Mouse (Mus musculus): Measurements from ENCODE around the gene Slc7a10.
A peak's percentile ranks its signal among the peaks of the same experiment; 100 is the strongest.

Slc7a10 gene

DNA sequence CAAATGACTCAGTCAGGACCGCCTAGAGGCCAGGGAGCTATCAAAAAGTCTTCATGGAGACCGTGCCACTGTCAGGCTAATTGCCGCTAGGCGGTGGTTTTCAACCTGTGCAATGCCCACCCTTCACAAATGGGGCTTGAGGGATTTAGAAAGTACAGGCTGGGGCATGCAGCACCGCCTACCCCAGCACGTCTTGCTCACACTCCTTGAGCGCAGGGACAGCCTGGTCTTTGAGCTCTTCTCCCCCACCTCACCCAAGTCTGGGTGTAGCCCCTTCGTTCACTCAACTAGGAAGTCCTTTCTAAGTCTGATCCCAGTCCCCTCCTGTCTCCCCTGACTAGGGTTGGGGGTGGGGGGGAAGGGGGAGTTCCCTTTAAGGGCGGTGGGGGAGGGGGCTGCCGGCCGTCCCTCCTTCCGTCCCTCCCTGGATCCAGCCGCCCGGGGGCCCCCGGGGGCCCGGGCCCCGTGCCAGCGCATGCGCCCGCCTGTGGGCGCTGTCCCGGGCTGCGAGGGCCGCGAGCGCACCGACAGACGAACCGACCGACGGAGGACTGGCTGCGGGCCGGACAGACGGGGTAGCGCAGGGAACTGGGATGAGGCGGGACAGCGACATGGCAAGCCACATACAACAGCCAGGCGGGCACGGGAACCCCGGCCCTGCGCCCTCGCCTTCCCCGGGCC is at the start of gene Slc7a10:
Slc7a10 (plus strand) TSS at position 497 of the 681 bp plus-strand sequence.
- DNase-seq, result no peak

DNA sequence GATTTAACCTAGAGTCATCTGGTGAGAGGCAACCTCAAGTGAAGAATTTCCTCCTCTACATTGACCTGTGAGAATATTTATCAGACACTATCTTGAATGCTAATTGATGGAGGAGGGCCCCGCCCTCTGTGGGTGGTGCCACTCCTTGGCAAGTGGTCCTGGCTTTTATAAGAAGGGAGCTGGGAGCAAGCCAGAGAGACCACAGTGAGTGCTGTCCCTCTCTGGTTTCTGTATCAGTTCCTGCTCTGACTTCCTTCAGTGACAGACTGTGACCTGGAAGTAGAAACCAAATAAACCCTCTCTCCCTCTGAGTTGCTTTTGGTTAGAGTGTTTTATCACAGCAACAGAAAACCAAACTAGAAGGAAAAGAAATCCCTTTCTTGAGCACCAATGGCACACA is 48.7 kb upstream of the Slc7a10 start:
- no peak for DNase-seq

- DNase-seq, result no peak
These were observed 47.7 kb upstream of the Slc7a10 start for GRCm38 (mm10) chr7:35138481-35138880.

GRCm38 (mm10) chr7:35139880-35140279 is 46.3 kb upstream of the Slc7a10 start:
- no peak for DNase-seq

DNA sequence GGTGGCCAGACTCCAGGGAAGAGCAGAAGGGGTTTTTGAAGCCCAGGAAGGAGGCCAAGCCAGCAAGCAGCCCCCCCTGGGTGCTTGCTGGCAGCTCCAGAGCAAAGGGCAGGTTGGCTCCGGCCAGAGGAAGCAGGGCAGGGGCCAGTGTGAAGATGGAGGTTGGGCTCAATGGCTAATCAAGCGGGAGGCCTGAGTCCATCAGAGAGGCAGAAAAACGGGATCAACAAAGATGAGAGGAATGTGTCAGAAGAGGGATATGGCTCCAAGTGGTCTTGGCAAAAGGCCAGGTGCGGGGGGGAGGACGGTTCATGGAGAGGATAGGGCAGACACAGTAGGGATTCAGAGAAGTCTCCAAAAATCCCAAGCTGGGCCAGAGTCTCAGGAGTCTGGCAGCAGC is 44.7 kb upstream of the Slc7a10 start:
- DNase-seq, result no peak

DNA sequence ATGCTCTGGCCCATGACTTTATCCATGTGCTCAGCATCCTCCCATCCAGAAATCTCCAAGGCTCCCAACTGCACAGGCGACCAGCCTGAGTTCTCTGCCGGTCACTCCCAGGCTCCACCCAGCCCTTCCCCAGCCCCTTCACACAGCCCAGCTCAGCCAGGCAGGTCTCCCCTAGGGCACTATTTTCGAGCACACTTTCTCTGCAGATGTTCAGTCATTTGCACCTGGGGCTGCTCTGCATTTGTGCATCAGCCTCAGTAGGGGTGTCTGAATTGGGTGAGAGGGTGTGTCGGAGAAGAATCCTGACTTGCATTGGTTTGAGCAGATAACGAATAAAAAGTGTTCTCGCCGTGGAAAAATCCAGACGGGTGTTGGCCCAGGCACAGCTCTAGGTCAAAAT is 43.7 kb upstream of the Slc7a10 start:
- no peak for DNase-seq

- DNase-seq, result no peak
These were observed 42.1 kb upstream of the Slc7a10 start for GRCm38 (mm10) chr7:35143864-35144618.

GRCm38 (mm10) chr7:35145068-35145467 is 41.1 kb upstream of the Slc7a10 start:
- DNase-seq, result no peak

DNA sequence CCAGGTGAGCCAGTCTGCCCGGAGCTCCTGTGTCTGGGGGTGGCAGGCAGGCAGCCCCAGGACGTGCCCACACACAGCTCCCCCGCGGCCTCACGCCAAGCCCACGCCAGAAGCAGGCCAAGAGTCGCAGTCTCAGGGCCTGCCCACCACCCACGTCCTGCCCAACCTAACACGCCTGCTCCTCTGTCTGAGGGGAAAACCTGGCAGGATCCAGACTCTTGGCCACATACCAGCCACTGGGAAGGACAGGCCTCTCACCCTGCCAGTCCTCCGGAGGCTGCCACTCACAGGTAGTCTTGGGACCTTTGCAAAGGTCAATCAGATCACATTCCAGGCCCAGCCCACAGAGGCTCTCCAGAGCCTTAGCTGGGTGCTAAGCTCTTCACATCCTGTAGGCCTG is 39.9 kb upstream of the Slc7a10 start:
- DNase-seq, result no peak

GRCm38 (mm10) chr7:35149616-35150433 is 36.4 kb upstream of the Slc7a10 start:
- no peak for DNase-seq

DNA sequence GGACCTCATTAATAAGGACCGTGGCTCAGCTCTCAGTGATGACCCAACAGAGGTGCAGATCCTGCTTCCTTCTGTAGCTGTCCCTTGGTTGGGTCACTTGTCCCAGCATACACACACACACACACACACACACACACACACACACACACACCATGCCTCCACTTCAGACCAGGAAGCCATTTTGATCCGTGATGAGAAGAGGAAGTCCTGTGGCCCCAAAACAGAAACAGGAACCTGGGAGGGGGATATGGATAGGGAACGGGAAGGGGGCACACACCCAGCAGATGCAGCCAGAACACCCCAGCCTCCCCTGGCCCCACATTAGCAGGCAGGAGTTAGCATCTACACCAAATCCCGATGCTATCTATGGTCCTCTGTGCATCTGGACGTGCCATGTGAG is 35.3 kb upstream of the Slc7a10 start:
- peak; percentile 66 for DNase-seq

GRCm38 (mm10) chr7:35154449-35154848 is 31.7 kb upstream of the Slc7a10 start:
- DNase-seq, result no peak

- DNase-seq, result peak; percentile 30
These were observed 29.4 kb upstream of the Slc7a10 start for GRCm38 (mm10) chr7:35156561-35157477.

- no peak for DNase-seq
These were observed 28.7 kb upstream of the Slc7a10 start for GRCm38 (mm10) chr7:35157512-35157911.

DNA sequence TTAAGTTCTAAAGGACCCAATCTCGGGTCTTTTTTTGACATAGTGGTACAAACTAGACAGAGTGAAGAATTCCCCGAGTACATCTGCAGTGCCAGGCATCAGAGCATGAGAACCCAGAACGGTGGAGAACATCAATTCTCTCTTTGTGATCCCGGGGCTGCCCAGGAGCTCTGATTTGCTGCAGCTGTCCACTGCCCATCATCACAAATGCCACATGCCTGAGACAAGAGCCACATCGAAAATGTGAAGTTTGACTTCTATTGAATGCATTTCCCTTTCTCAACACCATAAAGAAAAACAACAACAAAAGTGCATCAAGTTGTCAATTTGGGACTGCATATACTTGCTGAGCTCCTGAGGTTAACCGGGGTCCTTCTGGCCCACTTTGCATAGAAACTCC is 23.7 kb upstream of the Slc7a10 start:
- DNase-seq, result no peak

DNA sequence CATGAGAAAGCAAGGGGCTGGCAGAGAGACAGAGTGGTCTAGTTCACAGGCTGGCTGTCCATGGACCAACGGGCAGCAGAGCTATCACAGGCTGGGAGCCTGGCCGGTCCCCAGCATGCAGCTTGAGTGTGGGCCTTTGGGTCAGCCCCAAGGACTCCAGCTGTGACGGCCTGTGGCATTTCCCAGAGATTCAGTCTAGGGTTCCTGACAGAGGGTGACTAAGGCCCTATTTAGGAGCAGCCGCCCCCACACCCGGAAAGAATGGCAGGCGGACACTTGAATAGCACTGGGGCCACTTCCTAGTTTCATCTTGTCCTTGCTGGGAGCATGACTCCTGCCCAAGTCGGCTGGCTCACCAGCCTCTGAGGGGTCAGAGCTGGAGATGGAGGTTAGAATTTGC is 22.6 kb upstream of the Slc7a10 start:
- DNase-seq, result peak; percentile 84

GRCm38 (mm10) chr7:35164131-35164530 is 22.1 kb upstream of the Slc7a10 start:
- no peak for DNase-seq

DNA sequence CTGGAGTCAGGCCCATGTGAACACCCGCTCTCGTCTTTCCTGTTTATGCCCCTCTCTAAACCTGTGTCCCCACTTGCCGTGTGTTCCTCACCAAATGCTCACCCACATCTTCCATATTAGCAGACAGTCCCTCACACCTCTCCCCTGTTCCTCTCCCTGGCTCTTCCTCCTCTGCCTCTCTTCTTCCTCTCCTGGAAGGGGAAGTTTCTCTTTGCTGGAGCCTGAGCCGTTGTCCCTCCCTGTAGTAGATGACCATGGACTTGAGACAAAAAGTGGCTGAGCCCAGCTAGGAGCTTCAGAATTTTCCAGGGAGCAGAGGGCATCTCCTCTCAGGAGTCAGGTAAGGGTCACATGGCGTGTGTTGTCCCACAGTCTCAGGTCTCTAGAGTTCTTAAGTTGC is 19.2 kb upstream of the Slc7a10 start:
- no peak for DNase-seq

DNA sequence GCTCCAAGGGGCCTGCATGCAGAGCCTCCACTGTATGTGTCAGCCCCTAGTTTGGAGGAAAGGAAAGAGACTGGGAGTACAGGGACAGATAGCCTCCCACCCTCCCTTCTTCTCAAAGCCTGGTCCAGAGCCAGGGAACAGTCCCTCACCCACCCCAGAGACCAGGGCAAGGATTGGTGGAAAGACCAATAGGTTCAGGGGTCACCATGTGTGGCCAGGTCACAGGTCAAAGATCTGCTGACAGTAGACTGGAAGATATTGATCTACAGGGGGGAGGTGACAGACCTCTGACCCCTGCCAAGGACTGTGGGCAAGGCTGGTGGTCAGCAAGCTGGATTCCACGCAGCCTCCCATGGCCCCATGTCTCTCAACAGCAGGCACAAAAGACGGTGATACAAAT is 18.3 kb upstream of the Slc7a10 start:
- no peak for DNase-seq

DNA sequence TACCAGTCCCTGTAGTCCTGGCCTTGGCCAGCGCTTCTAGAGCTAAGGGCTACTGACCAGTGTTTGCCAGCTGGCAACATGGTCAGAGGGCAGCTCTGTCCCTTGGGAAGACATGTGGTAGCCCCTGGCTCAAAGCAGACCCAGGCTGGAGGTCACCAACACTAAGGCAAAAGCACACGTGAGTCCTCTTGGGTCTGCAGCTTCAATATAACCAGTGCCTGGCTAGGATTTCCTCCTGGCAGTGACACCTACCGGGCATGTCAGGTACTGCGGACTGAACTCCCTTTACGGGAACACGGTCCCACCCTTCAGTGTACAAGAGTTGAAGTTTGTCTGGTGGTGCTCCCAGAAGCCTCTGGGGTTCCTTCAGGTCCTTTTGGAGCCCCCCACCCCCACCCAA is 16.8 kb upstream of the Slc7a10 start:
- peak; percentile 82 for DNase-seq

DNA sequence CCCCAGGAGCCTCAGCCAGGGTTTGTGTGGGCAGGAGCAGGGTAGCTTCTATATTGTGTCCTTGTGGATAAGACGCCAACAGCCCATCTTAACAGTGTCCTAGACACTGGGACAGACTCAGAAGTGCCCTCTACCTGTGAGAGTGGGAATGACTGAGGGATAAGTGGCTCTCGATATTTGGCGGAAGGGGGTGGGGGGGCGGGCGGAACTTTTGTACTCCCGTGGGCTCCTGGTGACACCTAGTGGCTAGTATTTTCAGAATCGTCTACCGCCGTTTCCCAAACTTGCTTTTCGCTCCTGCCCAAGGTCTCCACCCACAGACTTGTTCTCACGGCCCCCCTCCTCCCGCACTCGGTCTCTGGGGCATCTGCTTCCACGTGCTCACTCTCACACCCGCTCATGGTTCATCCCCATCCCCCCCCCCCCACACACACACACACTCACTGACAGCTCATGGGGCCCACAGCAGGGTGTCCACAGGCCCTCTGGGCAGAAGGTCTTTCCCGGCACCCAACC is 14.3 kb upstream of the Slc7a10 start:
- DNase-seq, result peak; percentile 79

GRCm38 (mm10) chr7:35172519-35172918 is 13.7 kb upstream of the Slc7a10 start:
- no peak for DNase-seq
